Mouse (Mus musculus) embryonic facial prominence, embryonic 11.5 days (tissue): ENCODE measurements around the gene Phc2. TPM values are rescaled to one million over a fixed set of nuclear protein-coding genes. Genes with fewer than 3 reads are reported as not detected.
A peak's percentile ranks its signal among the peaks of the same experiment; 100 is the strongest.

Experiments
- ATAC-seq: fragments of 200-750 bp; cut with Nextera tagmentation; replicated peaks from 2 replicates; pipeline ENCODE4 v1.8.0; 2017; ENCODE audit warnings: low read depth; ENCODE audit not compliant: insufficient number of reproducible peaks, low FRiP score, low TSS enrichment
- DNase-seq: peaks from one replicate; pipeline ENCODE4 v3.0.0-alpha.2; 2015; ENCODE audit warnings: low spot score
- H3K27ac ChIP-seq: fragments of 300-500 bp; sonication (generic); replicated peaks from 2 replicates; pipeline ENCODE4 v1.5.1; 2014; ENCODE audit warnings: mild to moderate bottlenecking, low read depth, low read length, control low read depth
- H3K27me3 ChIP-seq: fragments of 300-500 bp; sonication (generic); 2 replicates; pipeline ENCODE4 v1.6.1; 2014; ENCODE audit warnings: mild to moderate bottlenecking, low read length, moderate library complexity, mixed read lengths; ENCODE audit not compliant: control insufficient read depth, insufficient read depth
- H3K36me3 ChIP-seq: fragments of 300-500 bp; sonication (generic); replicated peaks from 2 replicates; pipeline ENCODE4 v1.6.1; 2014; ENCODE audit warnings: low read depth, mild to moderate bottlenecking, low read length, moderate library complexity, mixed read lengths; ENCODE audit not compliant: control insufficient read depth, insufficient read depth
- H3K4me1 ChIP-seq: fragments of 300-500 bp; sonication (generic); 2 replicates; pipeline ENCODE4 v1.6.1; 2014; ENCODE audit warnings: low read length, mixed read lengths; ENCODE audit not compliant: control insufficient read depth, insufficient read depth
- H3K4me2 ChIP-seq: fragments of 300-500 bp; sonication (generic); 2 replicates; pipeline ENCODE4 v1.6.1; 2014; ENCODE audit warnings: low read depth, mild to moderate bottlenecking, control low read depth, low read length, moderate library complexity
- H3K4me3 ChIP-seq: fragments of 300-500 bp; sonication (generic); 2 replicates; pipeline ENCODE4 v1.5.1; 2014; ENCODE audit warnings: low read depth, low read length, control low read depth
- H3K9ac ChIP-seq: fragments of 300-500 bp; sonication (generic); replicated peaks from 2 replicates; pipeline ENCODE4 v1.6.1; 2014; ENCODE audit warnings: mild to moderate bottlenecking, control low read depth, low read length
- H3K9me3 ChIP-seq: fragments of 300-500 bp; sonication (generic); replicated peaks from 2 replicates; pipeline ENCODE4 v1.6.1; 2016; ENCODE audit warnings: mild to moderate bottlenecking, low read length, inconsistent platforms, mixed read lengths; ENCODE audit not compliant: control insufficient read depth
- WGBS: fragments of 180-500 bp; shearing (Covaris S2); extraction: QIAGEN DNeasy Blood & Tissue Kit; methylation state at CpG from one replicate; pipeline ENCODE4 v1.1.7; 2014; 5-methylcytosine and 5-hydroxymethylcytosine counted together
- polyA plus RNA-seq: library from polyadenylated mRNA; unstranded; fragments of >200 nt; fragmentation: Nextera tagmentation; extraction: Ambion mirVana; gene quantifications from 2 replicates; pipeline ENCODE4 v1.2.1, GENCODE M21; 2014

Phc2 gene
- polyA plus RNA-seq, 1 experiment from 2014 or later = 68.0 TPM

- Histone ChIP-seq H3K36me3 (no peaks in the 10 kb centered on the region), H3K27me3 (no peaks in the 10 kb centered on the region), H3K27ac (peak overlapping the region; percentile 77), H3K4me2 (no peak overlapping the region; the same call in 1 of the 2 replicates), H3K9me3 (no peaks in the 10 kb centered on the region), H3K9ac (peak overlapping the region; percentile 25; the same call in 1 of the 2 replicates), H3K4me1 (peaks cover 12% of the 10 kb centered on the region), H3K4me3 (no peak overlapping the region)
- no peak for ATAC-seq
- no peak for DNase-seq
- 45% methylated on average over 9 of the region's 9 CpGs for WGBS
These were observed 62.2 kb downstream of the Phc2 start for GRCm38 (mm10) chr4:128716731-128717130.

- 52% methylated on average over 5 of the region's 5 CpGs for WGBS
- Histone ChIP-seq H3K9me3 (no peaks in the 10 kb centered on the region), H3K4me2 (no peak overlapping the region), H3K9ac (no peak overlapping the region), H3K4me1 (peaks cover 10% of the 10 kb centered on the region), H3K27me3 (no peaks in the 10 kb centered on the region), H3K36me3 (no peaks in the 10 kb centered on the region), H3K4me3 (no peak overlapping the region), H3K27ac (no peak overlapping the region)
- no peak for DNase-seq
- ATAC-seq = no peak
These were observed 65.6 kb downstream of the Phc2 start for GRCm38 (mm10) chr4:128720110-128720509.

GRCm38 (mm10) chr4:128721061-128721648 is 66.7 kb downstream of the Phc2 start:
- H3K4me3 ChIP-seq = no peak overlapping the region
- H3K27me3 ChIP-seq = no peaks in the 10 kb centered on the region
- peaks cover 2% of the 10 kb centered on the region; the same call in 1 of the 2 replicates for H3K4me1 ChIP-seq
- H3K27ac ChIP-seq = no peak overlapping the region
- no peaks in the 10 kb centered on the region for H3K36me3 ChIP-seq
- DNase-seq (no peak), ATAC-seq (no peak)
- H3K9ac ChIP-seq = no peak overlapping the region
- no peaks in the 10 kb centered on the region for H3K9me3 ChIP-seq
- 75% methylated on average over 9 of the region's 9 CpGs for WGBS
- H3K4me2 ChIP-seq = no peak overlapping the region

- Histone ChIP-seq H3K27me3 (no peaks in the 10 kb centered on the region), H3K4me3 (no peak overlapping the region), H3K9ac (no peak overlapping the region), H3K9me3 (no peaks in the 10 kb centered on the region), H3K36me3 (no peaks in the 10 kb centered on the region), H3K4me2 (no peak overlapping the region), H3K4me1 (no peaks in the 10 kb centered on the region; the same call in 1 of the 2 replicates), H3K27ac (no peak overlapping the region)
- DNase-seq (no peak), ATAC-seq (no peak)
- 71% methylated on average over 4 of the region's 4 CpGs for WGBS
These were observed 67.3 kb downstream of the Phc2 start for GRCm38 (mm10) chr4:128721761-128722160.

- no peak overlapping the region for H3K9ac ChIP-seq
- no peaks in the 10 kb centered on the region; the same call in 1 of the 2 replicates for H3K4me1 ChIP-seq
- WGBS = 88% methylated on average over 8 of the region's 8 CpGs
- no peak overlapping the region for H3K4me2 ChIP-seq
- H3K4me3 ChIP-seq = no peak overlapping the region
- no peak overlapping the region for H3K27ac ChIP-seq
- H3K9me3 ChIP-seq = no peaks in the 10 kb centered on the region
- DNase-seq (no peak), ATAC-seq (no peak)
- H3K27me3 ChIP-seq = no peaks in the 10 kb centered on the region
- H3K36me3 ChIP-seq = no peaks in the 10 kb centered on the region
These were observed 68.4 kb downstream of the Phc2 start for GRCm38 (mm10) chr4:128722932-128723331.

GRCm38 (mm10) chr4:128723431-128723830 is 68.9 kb downstream of the Phc2 start:
- no peak overlapping the region for H3K27ac ChIP-seq
- H3K36me3 ChIP-seq = no peaks in the 10 kb centered on the region
- DNase-seq = no peak
- no peaks in the 10 kb centered on the region for H3K27me3 ChIP-seq
- no peaks in the 10 kb centered on the region for H3K9me3 ChIP-seq
- no peak overlapping the region for H3K4me3 ChIP-seq
- H3K4me2 ChIP-seq = no peak overlapping the region
- ATAC-seq = no peak
- H3K4me1 ChIP-seq = no peaks in the 10 kb centered on the region; the same call in 1 of the 2 replicates
- no peak overlapping the region for H3K9ac ChIP-seq
- WGBS = 87% methylated on average over 13 of the region's 13 CpGs

GRCm38 (mm10) chr4:128724059-128724458 is 69.6 kb downstream of the Phc2 start:
- DNase-seq (no peak), ATAC-seq (no peak)
- WGBS = 66% methylated on average over 7 of the region's 7 CpGs
- Histone ChIP-seq H3K4me3 (no peak overlapping the region), H3K27me3 (no peaks in the 10 kb centered on the region), H3K9ac (no peak overlapping the region), H3K36me3 (no peaks in the 10 kb centered on the region), H3K4me1 (no peaks in the 10 kb centered on the region; the same call in 1 of the 2 replicates), H3K27ac (no peak overlapping the region), H3K9me3 (no peaks in the 10 kb centered on the region), H3K4me2 (no peak overlapping the region)

- WGBS = 3% methylated on average over 64 of the region's 68 CpGs
- no peaks in the 10 kb centered on the region for H3K9me3 ChIP-seq
- H3K4me2 ChIP-seq = peak overlapping the region; percentile 72
- no peaks in the 10 kb centered on the region; the same call in 1 of the 2 replicates for H3K4me1 ChIP-seq
- no peaks in the 10 kb centered on the region for H3K27me3 ChIP-seq
- ATAC-seq = peak; percentile 74
- H3K27ac ChIP-seq = peak overlapping the region; percentile 94
- DNase-seq = peak; percentile 91
- peak overlapping the region; percentile 97 for H3K4me3 ChIP-seq
- peak overlapping the region; percentile 99 for H3K9ac ChIP-seq
- no peaks in the 10 kb centered on the region for H3K36me3 ChIP-seq
These were observed 72.7 kb downstream of the Phc2 start for GRCm38 (mm10) chr4:128727019-128727720.
